Mouse (Mus musculus) intestine, embryonic 15.5 days (tissue): Measurements from ENCODE around the gene Fam240a. TPM values are rescaled to one million over a fixed set of nuclear protein-coding genes. Genes with fewer than 3 reads are reported as not detected.

ENCODE experiments used
- ATAC-seq: fragments of 200-750 bp; cut with Nextera tagmentation; 2 replicates; pipeline ENCODE4 v1.8.0; 2017; ENCODE audit warnings: moderate TSS enrichment, moderate library complexity
- H3K27ac ChIP-seq: fragments of 300-500 bp; sonication (generic); 2 replicates; pipeline ENCODE4 v1.5.1; 2015; ENCODE audit warnings: mild to moderate bottlenecking, inconsistent platforms
- H3K27me3 ChIP-seq: fragments of 300-500 bp; sonication (generic); replicated peaks from 2 replicates; pipeline ENCODE4 v1.6.1; 2015; ENCODE audit warnings: inconsistent platforms
- H3K36me3 ChIP-seq: fragments of 300-500 bp; sonication (generic); 2 replicates; pipeline ENCODE4 v1.6.1; 2015; ENCODE audit warnings: inconsistent platforms
- H3K4me1 ChIP-seq: fragments of 300-500 bp; sonication (generic); replicated peaks from 2 replicates; pipeline ENCODE4 v1.6.1; 2015; ENCODE audit warnings: inconsistent platforms
- H3K4me2 ChIP-seq: fragments of 300-500 bp; sonication (generic); replicated peaks from 2 replicates; pipeline ENCODE4 v1.6.1; 2015; ENCODE audit warnings: mild to moderate bottlenecking, inconsistent platforms
- H3K4me3 ChIP-seq: fragments of 300-500 bp; sonication (generic); replicated peaks from 2 replicates; pipeline ENCODE4 v1.5.1; 2015; ENCODE audit warnings: inconsistent platforms
- H3K9ac ChIP-seq: fragments of 300-500 bp; sonication (generic); 2 replicates; pipeline ENCODE4 v1.6.1; 2015; ENCODE audit warnings: inconsistent platforms
- H3K9me3 ChIP-seq: fragments of 300-500 bp; sonication (generic); 2 replicates; pipeline ENCODE4 v1.6.1; 2016; ENCODE audit warnings: inconsistent platforms
- WGBS: fragments of 180-500 bp; shearing (Covaris S2); methylation state at CpG from one replicate; pipeline ENCODE4 v1.1.7; 2015; 5-methylcytosine and 5-hydroxymethylcytosine counted together
- polyA plus RNA-seq: library from polyadenylated mRNA; unstranded; fragments of >200 nt; fragmentation: Nextera tagmentation; extraction: Ambion mirVana; gene quantifications from 2 replicates; pipeline ENCODE4 v1.2.1, GENCODE M21; 2015

Gene Fam240a
- polyA plus RNA-seq, 1 experiment from 2014 or later: not detected

DNA sequence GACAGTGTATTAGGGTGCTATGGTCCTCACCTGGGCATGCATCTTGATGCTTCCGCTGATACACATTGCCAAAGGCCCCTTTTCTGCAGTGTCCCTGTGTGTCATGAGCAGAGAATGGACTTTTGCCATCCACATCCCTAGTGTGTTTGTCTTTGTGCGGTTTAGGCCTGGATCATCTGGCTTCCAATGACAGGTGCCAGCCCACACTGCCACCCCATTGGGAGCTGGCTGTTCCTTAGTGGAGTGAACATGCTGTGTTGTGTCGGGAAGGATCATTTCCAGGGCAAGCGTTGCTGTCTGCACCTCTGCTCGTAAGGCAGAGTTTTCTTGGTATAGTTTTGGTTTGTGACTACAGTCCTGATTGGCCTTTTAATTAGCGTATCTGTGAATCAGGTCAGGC, 15.5 kb downstream of the Fam240a start:
- Histone ChIP-seq H3K27me3 (no peaks in the 10 kb centered on the region), H3K27ac (no peak overlapping the region), H3K4me2 (no peak overlapping the region), H3K4me3 (no peak overlapping the region), H3K4me1 (0 out of 2 replicates have a peak, but pooled peaks cover 5% of the 10 kb centered on the region), H3K9me3 (no peaks in the 10 kb centered on the region), H3K36me3 (no peaks in the 10 kb centered on the region), H3K9ac (no peak overlapping the region)
- WGBS: 90% methylated on average over 6 of the region's 6 CpGs
- ATAC-seq: no peak

DNA sequence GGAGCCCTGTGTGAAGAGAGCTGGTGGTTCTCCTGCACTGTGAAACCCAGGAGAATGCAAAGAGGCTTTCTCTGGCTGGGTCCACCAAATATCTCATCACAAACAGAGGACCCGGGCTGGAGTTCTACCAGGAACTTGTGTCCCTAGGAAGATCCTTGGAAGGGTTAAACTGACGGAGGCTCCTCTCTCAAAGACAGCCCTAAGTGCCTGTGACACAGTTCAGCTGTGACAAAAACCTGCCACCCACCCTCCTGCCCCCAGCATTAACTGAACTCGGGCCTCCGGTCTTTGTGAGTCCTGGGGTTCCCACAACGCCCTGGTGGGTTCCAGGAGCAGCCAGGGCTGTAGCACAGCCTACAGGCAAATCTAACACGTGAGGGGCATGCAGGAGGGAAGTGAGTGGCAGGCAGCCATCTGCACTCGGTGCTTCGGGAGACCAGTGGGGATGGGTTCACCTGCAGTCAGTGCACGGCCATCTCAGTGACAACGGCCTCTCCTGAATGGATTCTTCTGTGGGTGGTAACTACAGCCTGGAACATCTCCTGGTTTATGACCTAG, 17.1 kb downstream of the Fam240a start:
- no peak overlapping the region for H3K4me2 ChIP-seq
- H3K4me1 ChIP-seq: 0 out of 2 replicates have a peak, but pooled peaks cover 6% of the 10 kb centered on the region
- H3K4me3 ChIP-seq: no peak overlapping the region
- H3K36me3 ChIP-seq: no peaks in the 10 kb centered on the region
- no peaks in the 10 kb centered on the region for H3K27me3 ChIP-seq
- no peaks in the 10 kb centered on the region for H3K9me3 ChIP-seq
- 44% methylated on average over 10 of the region's 10 CpGs for WGBS
- no peak overlapping the region for H3K27ac ChIP-seq
- ATAC-seq: no peak
- H3K9ac ChIP-seq: no peak overlapping the region

DNA sequence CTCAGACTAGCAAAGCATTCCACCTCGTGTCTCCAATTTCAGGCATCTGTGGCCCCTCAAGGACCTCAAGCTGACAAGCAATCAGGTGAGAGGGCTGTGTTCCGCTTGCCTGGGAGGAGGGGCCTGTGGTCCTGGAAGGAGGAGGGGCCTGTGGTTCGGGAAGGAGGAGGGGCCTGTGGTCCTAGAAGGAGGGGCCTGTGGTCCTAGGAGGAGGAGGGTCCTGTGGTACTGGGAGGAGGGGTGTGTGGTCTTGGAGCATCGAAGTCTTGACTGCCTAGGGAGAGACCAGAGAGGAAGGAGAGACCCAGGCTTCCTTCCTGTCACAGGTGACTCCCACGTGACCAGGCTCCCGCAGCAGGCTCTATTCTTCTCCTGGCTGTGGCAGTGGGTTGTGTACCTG, 20.1 kb downstream of the Fam240a start:
- H3K4me3 ChIP-seq: no peak overlapping the region
- no peak overlapping the region for H3K4me2 ChIP-seq
- H3K36me3 ChIP-seq: no peaks in the 10 kb centered on the region
- no peaks in the 10 kb centered on the region for H3K27me3 ChIP-seq
- peak; percentile 21; the same call in 1 of the 2 replicates for ATAC-seq
- 0 out of 2 replicates have a peak, but pooled peaks cover 6% of the 10 kb centered on the region for H3K4me1 ChIP-seq
- no peak overlapping the region for H3K9ac ChIP-seq
- H3K27ac ChIP-seq: no peak overlapping the region
- H3K9me3 ChIP-seq: no peaks in the 10 kb centered on the region
- WGBS: 20% methylated on average over 6 of the region's 6 CpGs

DNA sequence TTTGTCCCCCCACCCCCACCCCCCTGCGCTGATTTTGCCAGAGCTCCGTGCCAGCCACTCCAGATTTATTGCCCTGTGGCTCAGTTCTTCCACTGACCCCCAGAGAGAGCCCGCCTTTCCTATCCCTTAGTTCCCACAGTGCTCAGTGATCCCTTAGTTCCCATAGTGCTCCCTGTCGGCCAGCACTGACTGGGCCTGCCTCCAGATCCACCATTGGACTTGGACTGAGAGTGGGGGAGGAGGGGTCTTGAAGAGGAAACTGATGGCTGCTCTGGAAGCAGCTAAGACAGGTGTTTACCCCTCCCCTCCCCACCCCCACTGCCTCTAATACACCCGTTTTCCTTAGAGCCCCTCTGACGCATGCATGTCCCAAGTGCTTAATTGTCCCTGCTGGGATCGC, 20.7 kb downstream of the Fam240a start:
- no peak overlapping the region for H3K9ac ChIP-seq
- no peak overlapping the region for H3K4me2 ChIP-seq
- WGBS: 32% methylated on average over 7 of the region's 7 CpGs
- H3K27me3 ChIP-seq: no peaks in the 10 kb centered on the region
- H3K36me3 ChIP-seq: no peaks in the 10 kb centered on the region
- ATAC-seq: no peak
- H3K4me3 ChIP-seq: no peak overlapping the region
- no peaks in the 10 kb centered on the region for H3K9me3 ChIP-seq
- no peak overlapping the region for H3K27ac ChIP-seq
- peaks cover 10% of the 10 kb centered on the region; the same call in 1 of the 2 replicates for H3K4me1 ChIP-seq

DNA sequence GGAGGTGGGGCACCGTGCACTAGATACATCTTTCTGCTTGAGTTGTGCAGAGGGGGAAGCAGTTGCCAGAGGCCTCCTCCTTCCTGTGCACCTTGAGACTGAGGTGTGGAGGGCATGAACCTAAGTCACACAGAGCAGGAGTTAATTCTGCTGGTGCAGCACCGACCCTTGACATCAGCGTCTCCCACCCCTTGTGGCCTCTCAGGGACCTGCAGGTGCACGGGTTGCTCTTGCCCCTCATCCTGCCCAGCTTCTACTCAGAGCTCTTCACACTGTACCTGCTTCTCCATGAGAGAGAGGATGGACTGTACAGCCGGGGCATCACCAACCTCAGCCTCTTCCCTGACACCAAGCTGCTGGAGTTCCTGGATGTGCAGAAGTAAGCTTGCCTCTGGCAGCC, 21.2 kb downstream of the Fam240a start:
- 61% methylated on average over 5 of the region's 5 CpGs for WGBS
- peaks cover 10% of the 10 kb centered on the region; the same call in 1 of the 2 replicates for H3K4me1 ChIP-seq
- H3K4me3 ChIP-seq: no peak overlapping the region
- H3K9me3 ChIP-seq: no peaks in the 10 kb centered on the region
- no peaks in the 10 kb centered on the region for H3K36me3 ChIP-seq
- no peaks in the 10 kb centered on the region for H3K27me3 ChIP-seq
- no peak for ATAC-seq
- H3K27ac ChIP-seq: no peak overlapping the region
- no peak overlapping the region for H3K4me2 ChIP-seq
- no peak overlapping the region for H3K9ac ChIP-seq

DNA sequence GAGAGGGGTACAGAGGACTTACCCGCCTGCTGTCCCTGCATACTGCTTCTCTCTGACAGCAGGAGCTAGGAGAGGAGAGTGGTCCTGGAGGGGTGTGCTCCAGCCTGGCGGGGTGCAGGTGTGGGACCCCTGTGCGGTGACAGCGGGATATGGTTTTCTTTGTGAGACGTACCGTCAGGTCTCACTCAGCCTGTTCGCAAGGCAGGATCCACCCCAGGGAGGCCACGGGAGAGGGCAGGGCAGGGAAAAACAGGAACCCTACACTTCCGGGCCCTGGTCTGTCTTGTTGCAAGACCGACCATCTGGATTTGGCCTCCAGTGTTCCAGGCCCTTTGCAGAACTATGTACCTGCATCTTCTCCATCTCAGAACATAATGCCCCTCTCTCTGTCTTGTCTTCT, 23.2 kb downstream of the Fam240a start:
- Histone ChIP-seq H3K27ac (no peak overlapping the region), H3K27me3 (no peaks in the 10 kb centered on the region), H3K4me1 (peaks cover 18% of the 10 kb centered on the region; the same call in 1 of the 2 replicates), H3K9me3 (no peaks in the 10 kb centered on the region), H3K36me3 (no peaks in the 10 kb centered on the region), H3K4me3 (no peak overlapping the region), H3K4me2 (no peak overlapping the region), H3K9ac (no peak overlapping the region)
- ATAC-seq: no peak
- 63% methylated on average over 10 of the region's 10 CpGs for WGBS

DNA sequence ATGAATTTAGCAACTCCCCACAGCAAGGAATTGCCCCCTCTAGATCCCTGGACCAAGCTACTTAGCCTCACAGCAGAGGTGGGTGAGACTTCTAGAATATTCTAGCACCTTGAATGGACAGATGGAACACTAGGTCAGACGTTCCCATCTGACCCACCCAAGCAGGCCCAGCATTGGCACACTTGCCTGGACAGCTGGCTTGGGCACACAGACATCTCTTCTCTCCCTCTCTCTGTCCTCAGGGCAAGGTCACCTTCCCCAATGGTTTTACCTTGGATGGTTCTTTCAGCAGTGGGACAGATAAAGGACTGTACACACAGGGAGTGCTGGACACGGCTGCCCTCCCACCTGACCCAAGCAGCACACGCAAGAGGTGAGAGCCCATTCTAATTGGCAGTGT, 24.1 kb downstream of the Fam240a start:
- H3K27ac ChIP-seq: no peak overlapping the region
- H3K4me3 ChIP-seq: no peak overlapping the region
- no peaks in the 10 kb centered on the region for H3K9me3 ChIP-seq
- 90% methylated on average over 3 of the region's 3 CpGs for WGBS
- no peak overlapping the region for H3K4me2 ChIP-seq
- no peaks in the 10 kb centered on the region for H3K27me3 ChIP-seq
- H3K9ac ChIP-seq: no peak overlapping the region
- no peak for ATAC-seq
- H3K4me1 ChIP-seq: peaks cover 24% of the 10 kb centered on the region; the same call in 1 of the 2 replicates
- no peaks in the 10 kb centered on the region for H3K36me3 ChIP-seq

DNA sequence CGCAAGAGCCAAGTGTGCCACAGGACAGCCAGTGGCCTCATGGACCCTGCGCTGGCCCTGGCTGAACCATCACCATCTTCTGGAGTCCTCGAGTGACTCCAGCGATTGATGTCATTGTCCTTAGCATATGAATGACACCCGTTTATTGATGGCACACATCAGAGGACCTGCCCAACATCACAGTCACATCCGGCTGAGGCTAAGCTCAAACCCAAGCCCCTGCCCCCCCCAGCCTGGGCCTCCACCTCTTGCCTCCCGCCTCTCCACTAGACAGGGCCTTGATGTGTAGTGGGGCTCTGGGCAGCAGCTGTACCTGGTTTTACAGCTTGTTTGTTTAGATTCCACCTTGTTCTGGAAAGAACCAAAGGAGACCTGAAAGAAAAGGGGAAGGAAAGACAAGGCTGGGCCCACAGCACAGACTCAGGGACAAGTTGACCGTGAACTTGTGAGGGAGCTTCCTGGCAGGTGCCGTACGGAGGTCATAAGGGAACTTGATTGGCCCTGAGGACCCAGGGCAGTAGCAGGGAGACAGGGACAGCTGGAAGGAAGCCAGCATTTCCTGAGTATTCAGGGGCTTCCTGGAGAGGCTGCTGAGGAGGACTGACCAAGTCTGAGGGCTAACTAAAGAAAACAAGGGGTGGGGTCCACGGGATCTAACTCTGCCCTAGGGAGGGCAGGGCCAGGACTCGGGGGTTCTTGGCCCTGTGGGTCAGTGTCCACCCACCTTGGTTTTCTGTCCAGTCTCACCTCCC, 25.4 kb downstream of the Fam240a start:
- 62% methylated on average over 12 of the region's 12 CpGs for WGBS
- H3K36me3 ChIP-seq: no peaks in the 10 kb centered on the region

DNA sequence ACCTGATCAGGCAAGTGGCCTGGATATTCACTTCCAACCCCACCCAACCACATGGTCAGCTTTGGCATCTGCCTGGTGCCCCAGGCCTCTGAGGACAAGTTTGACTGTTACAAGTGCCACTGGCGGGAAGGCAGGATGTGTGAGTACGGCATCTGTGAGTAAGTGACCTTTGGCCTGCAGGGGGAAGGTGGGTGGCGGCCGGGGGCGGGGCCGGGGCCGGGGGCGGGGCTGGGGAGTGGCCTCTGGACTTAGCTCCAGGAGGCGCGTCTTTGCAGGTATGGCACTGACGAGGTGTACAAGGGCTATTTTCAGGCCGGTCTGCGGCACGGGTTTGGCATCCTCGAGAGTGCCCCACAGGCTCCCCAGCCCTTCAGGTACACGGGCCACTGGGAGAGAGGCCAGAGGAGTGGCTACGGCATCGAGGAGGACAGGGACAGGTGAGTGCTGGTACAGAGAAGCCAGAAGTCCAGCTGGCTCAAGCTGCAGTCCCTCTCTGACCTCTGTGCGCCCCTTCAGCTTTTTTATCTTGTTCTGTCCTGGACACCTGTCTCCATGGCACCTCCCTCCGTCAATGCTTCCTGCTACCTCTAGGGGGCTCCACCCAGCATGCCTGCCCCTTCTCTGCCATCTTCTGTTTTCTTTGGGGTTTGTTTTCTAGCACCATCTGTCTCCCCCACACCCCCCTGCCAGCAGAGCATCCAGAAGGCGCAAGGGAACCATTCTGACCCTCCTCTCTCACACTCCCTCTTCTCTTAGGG, 26.5 kb downstream of the Fam240a start:
- Histone ChIP-seq H3K9ac (no peak overlapping the region), H3K27me3 (no peaks in the 10 kb centered on the region), H3K36me3 (no peaks in the 10 kb centered on the region), H3K27ac (no peak overlapping the region; the same call in 1 of the 2 replicates), H3K4me2 (peak overlapping the region; percentile 46), H3K9me3 (no peaks in the 10 kb centered on the region), H3K4me3 (no peak overlapping the region), H3K4me1 (peaks cover 18% of the 10 kb centered on the region; the same call in 1 of the 2 replicates)
- ATAC-seq: peak; percentile 88
- 10% methylated on average over 21 of the region's 21 CpGs for WGBS

More for the DNA sequence above, 25.4 kb downstream of the Fam240a start:
- no peaks in the 10 kb centered on the region for H3K27me3 ChIP-seq
- no peak overlapping the region for H3K9ac ChIP-seq
- H3K4me2 ChIP-seq: no peak overlapping the region
- no peak overlapping the region for H3K27ac ChIP-seq
- ATAC-seq: no peak
- H3K4me1 ChIP-seq: peaks cover 19% of the 10 kb centered on the region; the same call in 1 of the 2 replicates
- H3K9me3 ChIP-seq: no peaks in the 10 kb centered on the region
- no peak overlapping the region for H3K4me3 ChIP-seq

DNA sequence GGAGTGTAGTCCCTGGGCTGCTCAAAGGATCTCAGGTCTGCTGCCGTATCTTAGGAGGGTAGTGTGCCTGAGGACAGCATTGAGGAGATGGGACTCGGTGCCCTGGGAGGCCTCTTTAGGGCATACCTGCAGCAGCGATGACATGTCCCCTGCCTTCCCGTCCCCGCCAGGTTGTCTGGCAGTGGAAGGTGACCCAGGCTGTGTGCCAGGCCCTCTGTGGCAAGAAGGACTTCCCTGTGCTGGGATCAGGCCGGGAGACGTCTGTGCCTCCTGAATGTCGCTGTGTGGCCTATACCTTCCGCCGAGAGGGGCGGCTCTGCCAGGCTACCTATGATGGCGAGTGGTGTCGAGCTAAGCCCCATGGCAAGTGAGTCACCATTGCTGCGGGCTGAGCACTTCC, 27.7 kb downstream of the Fam240a start:
- H3K9me3 ChIP-seq: no peaks in the 10 kb centered on the region
- no peak for ATAC-seq
- WGBS: 91% methylated on average over 14 of the region's 14 CpGs
- no peak overlapping the region for H3K4me2 ChIP-seq
- no peak overlapping the region for H3K27ac ChIP-seq
- no peaks in the 10 kb centered on the region for H3K36me3 ChIP-seq
- H3K4me3 ChIP-seq: no peak overlapping the region
- peaks cover 18% of the 10 kb centered on the region; the same call in 1 of the 2 replicates for H3K4me1 ChIP-seq
- H3K9ac ChIP-seq: no peak overlapping the region
- H3K27me3 ChIP-seq: no peaks in the 10 kb centered on the region

DNA sequence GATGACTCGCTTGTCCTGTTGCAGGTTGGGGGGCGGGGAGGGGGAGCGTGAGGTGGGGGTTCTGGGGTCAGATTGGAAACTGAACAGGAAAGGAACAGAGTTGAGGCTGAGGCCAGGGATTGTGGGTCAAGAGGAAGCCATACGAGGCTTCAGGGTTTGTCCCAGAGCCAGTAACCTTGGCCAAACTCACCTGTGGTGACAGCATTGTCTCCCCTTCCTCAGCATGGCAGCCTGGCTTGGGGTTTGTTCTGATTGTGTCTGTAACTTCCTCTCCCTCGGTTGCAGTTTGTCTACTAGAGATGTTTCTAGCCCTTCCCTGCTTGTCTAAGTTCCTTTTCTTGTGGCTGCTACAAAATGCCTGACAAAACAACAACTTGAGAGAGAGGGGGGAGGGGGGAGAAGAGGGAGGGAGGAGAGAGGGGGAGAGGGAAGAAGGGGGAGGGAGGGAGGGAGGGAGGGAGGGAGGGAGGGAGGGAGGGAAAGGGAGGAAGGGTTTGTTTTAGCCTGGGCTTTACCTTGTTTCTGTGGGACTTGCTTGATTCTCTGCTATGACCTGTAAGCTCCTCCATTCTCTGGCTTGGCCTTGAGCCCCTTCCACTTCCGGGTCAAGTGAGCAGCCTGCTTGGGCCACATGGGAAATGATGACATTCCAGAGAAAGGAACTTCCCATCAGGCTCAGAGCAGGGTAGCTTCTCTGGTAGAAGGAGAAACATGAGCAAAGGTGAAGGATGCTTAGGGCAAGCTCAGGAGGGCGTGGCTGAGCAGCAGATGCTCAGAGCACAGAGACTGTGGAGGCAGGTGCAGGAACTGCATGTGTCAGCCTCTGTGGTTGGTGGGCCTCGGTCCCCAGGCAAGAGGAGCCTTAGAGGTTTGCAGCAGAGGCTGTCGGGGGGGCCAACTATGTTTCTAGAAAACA, 29.0 kb downstream of the Fam240a start:
- no peak overlapping the region for H3K9ac ChIP-seq
- no peaks in the 10 kb centered on the region for H3K27me3 ChIP-seq
- peaks cover 18% of the 10 kb centered on the region; the same call in 1 of the 2 replicates for H3K4me1 ChIP-seq
- 61% methylated on average over 9 of the region's 9 CpGs for WGBS
- H3K27ac ChIP-seq: no peak overlapping the region
- no peak overlapping the region for H3K4me3 ChIP-seq
- H3K9me3 ChIP-seq: no peaks in the 10 kb centered on the region
- ATAC-seq: no peak
- no peaks in the 10 kb centered on the region for H3K36me3 ChIP-seq
- H3K4me2 ChIP-seq: no peak overlapping the region
